Mouse (Mus musculus): ENCODE measurements around the gene Nxpe2.

Gene Nxpe2

DNA sequence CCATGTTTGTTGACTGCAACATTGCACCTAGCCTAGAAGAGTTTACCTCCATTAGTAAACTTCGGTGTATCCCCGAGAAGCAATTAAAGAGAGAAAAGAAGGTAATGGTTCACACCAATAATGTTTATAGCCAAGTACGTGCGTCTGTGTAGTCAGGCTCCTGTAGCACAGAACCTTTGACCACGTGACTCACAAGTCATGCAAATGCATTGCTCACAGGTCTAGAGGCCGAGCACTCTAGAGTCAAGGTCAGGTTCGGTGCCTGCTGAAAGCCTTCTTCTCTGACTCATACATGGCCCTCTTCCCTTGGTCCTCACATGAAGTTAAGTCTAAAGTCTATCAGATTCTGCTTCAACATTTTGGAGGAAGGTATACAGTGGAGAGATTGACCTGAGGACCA, 54.3 kb downstream of the Nxpe2 start:
- no peak for DNase-seq (ENCODE audit: low read depth)

DNA sequence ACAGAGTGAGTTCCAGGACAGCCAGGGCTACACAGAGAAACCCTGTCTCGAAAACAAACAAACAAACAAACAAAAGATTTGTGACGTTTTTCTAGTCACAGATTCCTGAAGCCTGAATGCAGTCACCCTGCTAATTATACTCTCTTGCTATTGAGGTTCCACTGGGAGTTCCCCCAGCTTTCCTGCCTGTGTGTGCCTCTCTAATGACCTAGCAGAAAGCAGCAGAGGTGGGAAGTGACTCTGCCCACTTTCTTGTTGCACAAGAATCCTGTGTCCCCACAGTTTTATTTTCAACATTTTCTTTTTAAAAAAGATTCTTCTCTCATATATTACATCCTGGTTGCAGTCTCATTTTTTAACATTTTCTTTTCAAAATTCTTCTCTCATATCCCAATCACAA, 58.5 kb downstream of the Nxpe2 start:
- DNase-seq (ENCODE audit: low read depth) = no peak

DNA sequence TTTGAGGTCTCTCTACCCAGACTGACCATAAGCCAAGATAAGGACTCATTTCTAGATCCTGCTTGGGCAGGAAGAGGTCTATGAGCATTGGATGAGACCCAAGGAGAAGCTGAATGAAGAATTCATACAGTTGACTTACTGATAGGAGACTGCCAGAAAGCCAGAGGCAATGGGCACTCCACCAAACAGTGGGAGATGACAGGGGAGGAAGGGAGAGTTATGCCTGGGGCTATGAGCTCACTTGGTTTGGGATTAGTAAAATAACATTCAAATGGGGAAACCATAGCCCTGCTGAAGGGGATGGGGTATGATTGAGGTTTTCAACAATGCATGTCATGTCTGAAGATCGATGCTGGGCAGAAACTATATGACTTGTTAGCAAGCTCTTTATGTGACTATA, 63.0 kb downstream of the Nxpe2 start:
- peak; percentile 69 for DNase-seq (ENCODE audit: low read depth)

DNA sequence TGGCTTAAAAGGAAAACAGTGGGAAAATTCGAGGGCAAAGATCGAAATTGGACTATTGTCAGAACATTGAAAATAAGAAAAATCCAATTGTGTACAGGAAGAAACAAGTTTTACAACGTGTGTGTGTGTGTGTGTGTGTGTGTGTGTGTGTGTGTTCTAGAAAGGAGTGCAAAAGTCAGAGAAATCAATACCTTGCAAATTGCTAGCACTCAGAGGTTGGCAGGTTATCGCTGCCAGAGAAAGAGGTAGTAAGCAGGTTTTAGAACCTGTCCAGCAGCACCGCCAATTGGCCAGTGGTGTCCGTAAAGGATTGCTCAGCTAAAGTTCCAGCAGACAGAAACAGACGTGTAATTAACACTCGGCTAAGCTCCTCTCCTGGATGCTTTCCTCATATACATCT, 69.0 kb downstream of the Nxpe2 start:
- no peak for DNase-seq (ENCODE audit: low read depth)

DNA sequence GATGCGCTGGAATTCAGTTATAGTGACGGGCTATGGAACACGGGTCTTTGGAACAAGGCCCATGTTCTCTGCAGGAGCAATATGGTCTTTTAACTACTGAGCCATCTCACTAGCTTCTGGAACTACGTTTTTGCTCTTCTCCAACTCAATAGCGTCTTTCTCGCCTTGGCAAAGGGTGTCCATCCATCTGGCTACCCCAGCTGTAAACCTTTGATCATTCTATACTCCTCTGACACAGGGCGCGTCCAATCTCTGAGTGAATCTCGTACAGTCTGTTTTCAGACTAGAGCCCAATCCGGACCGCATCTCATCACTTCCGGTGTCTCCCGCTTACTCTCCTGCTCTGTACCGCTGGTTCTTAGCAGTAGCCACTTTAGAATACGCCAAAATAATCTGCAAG, 76.4 kb downstream of the Nxpe2 start:
- no peak for DNase-seq (ENCODE audit: low read depth)

All from NIH3T3 (cell line).